Mouse (Mus musculus) bone marrow, adult 2 months (tissue): ENCODE measurements around the gene Cst13.
"Not testable (repeated sequence)": the region's sequence is repeated elsewhere in the genome, so short reads cannot be mapped to it uniquely, and the experiment has no call there.

Experiments
- CTCF ChIP-seq: fragments of 200-500 bp; IDR thresholded peaks from 2 replicates; pipeline ENCODE4 v1.5.1; 2011; ENCODE audit warnings: low read length, control low read depth; ENCODE audit not compliant: control insufficient read depth, insufficient read depth
- POLR2A ChIP-seq: fragments of 200-500 bp; IDR thresholded peaks from 2 replicates; pipeline ENCODE4 v1.6.1; 2011; ENCODE audit warnings: low read depth, mild to moderate bottlenecking, control low read depth, low read length, borderline replicate concordance; ENCODE audit not compliant: control insufficient read depth

DNA sequence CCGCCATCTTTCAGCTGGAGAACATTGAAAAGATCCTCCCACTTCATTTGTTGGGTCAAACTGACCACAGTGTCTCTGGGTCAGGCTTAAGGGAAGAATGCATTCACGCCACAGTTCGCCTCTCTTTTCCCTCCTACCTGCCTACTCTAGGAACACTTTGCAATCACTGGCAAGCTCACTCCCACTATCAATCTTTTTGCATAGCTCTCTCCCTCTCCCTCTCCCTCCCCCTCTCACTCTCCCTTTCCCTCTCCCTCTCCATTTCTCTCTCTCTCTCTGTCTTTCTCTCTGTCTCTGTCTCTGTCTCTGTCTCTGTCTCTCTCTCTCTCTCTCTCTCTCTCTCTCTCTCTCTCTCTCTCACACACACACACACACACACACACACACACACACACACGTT is 48.5 kb upstream of the Cst13 start, which contains the start of gene Cst11:
- TF ChIP-seq POLR2A, CTCF: not testable (repeated sequence)
